Mouse (Mus musculus): ENCODE results near the gene Cmss1.

Gene Cmss1

GRCm38 (mm10) chr16:57478451-57478850 is 128.2 kb downstream of the Cmss1 start:
- no peak for DNase-seq (ENCODE audit: extremely low read depth, low read depth)

- no peak for DNase-seq (ENCODE audit: extremely low read depth, low read depth)
These were observed 133.1 kb downstream of the Cmss1 start for GRCm38 (mm10) chr16:57473415-57474085.

- peak; percentile 48 for DNase-seq (ENCODE audit: extremely low read depth, low read depth)
These were observed 135.6 kb downstream of the Cmss1 start for GRCm38 (mm10) chr16:57471071-57471470.

GRCm38 (mm10) chr16:57470286-57470830 is 136.3 kb downstream of the Cmss1 start:
- DNase-seq (ENCODE audit: extremely low read depth, low read depth), result no peak

GRCm38 (mm10) chr16:57469869-57470268 is 136.8 kb downstream of the Cmss1 start:
- no peak for DNase-seq (ENCODE audit: extremely low read depth, low read depth)

- no peak for DNase-seq (ENCODE audit: extremely low read depth, low read depth)
These were observed 137.4 kb downstream of the Cmss1 start for GRCm38 (mm10) chr16:57469301-57469700.

- DNase-seq (ENCODE audit: extremely low read depth, low read depth), result no peak
These were observed 141.2 kb downstream of the Cmss1 start for GRCm38 (mm10) chr16:57465386-57465913.

GRCm38 (mm10) chr16:57456003-57456402 is 150.7 kb downstream of the Cmss1 start:
- DNase-seq (ENCODE audit: extremely low read depth, low read depth), result no peak

- DNase-seq (ENCODE audit: extremely low read depth, low read depth), result no peak
These were observed 151.1 kb downstream of the Cmss1 start for GRCm38 (mm10) chr16:57455573-57455972.

GRCm38 (mm10) chr16:57454106-57454763 is 152.4 kb downstream of the Cmss1 start:
- no peak for DNase-seq (ENCODE audit: extremely low read depth, low read depth)

- no peak for DNase-seq (ENCODE audit: extremely low read depth, low read depth)
These were observed 153.7 kb downstream of the Cmss1 start for GRCm38 (mm10) chr16:57453009-57453408.

GRCm38 (mm10) chr16:57445096-57446094 is 161.3 kb downstream of the Cmss1 start:
- DNase-seq (ENCODE audit: extremely low read depth, low read depth), result no peak

GRCm38 (mm10) chr16:57440706-57441437 is 165.8 kb downstream of the Cmss1 start:
- no peak for DNase-seq (ENCODE audit: extremely low read depth, low read depth)

GRCm38 (mm10) chr16:57439206-57439605 is 167.5 kb downstream of the Cmss1 start:
- no peak for DNase-seq (ENCODE audit: extremely low read depth, low read depth)

- no peak for DNase-seq (ENCODE audit: extremely low read depth, low read depth)
These were observed 168.4 kb downstream of the Cmss1 start for GRCm38 (mm10) chr16:57438288-57438685.

- DNase-seq (ENCODE audit: extremely low read depth, low read depth), result no peak
These were observed 169.0 kb downstream of the Cmss1 start for GRCm38 (mm10) chr16:57437523-57438287.

GRCm38 (mm10) chr16:57434640-57435039 is 172.0 kb downstream of the Cmss1 start:
- no peak for DNase-seq (ENCODE audit: extremely low read depth, low read depth)

GRCm38 (mm10) chr16:57433671-57434070 is 173.0 kb downstream of the Cmss1 start:
- DNase-seq (ENCODE audit: extremely low read depth, low read depth), result no peak

- DNase-seq (ENCODE audit: extremely low read depth, low read depth), result no peak
These were observed 173.5 kb downstream of the Cmss1 start for GRCm38 (mm10) chr16:57433173-57433572.

GRCm38 (mm10) chr16:57431294-57431693 is 175.4 kb downstream of the Cmss1 start:
- DNase-seq (ENCODE audit: extremely low read depth, low read depth), result no peak

Measured in MEL-GATA-1-ER (cell line).